Mouse (Mus musculus) stomach, embryonic 14.5 days (tissue): Measurements from ENCODE around the gene Epp13. TPM values are rescaled to one million over a fixed set of nuclear protein-coding genes. Genes with fewer than 3 reads are reported as not detected.
"Not testable (repeated sequence)": the region's sequence is repeated elsewhere in the genome, so short reads cannot be mapped to it uniquely, and the experiment has no call there.

Source experiments
- ATAC-seq: fragments of 200-750 bp; cut with Nextera tagmentation; 2 replicates; pipeline ENCODE4 v1.8.0; 2017; ENCODE audit warnings: low read depth, moderate TSS enrichment; ENCODE audit not compliant: insufficient number of reproducible peaks, insufficient read depth, low FRiP score
- H3K27ac ChIP-seq: fragments of 300-500 bp; sonication (generic); 2 replicates; pipeline ENCODE4 v1.5.1; 2014; ENCODE audit warnings: mild to moderate bottlenecking, low read length, moderate library complexity, mixed read lengths
- H3K27me3 ChIP-seq: fragments of 300-500 bp; sonication (generic); 2 replicates; pipeline ENCODE4 v1.6.1; 2014; ENCODE audit warnings: low read length, control low read depth, mixed read lengths; ENCODE audit not compliant: control insufficient read depth, insufficient read depth
- H3K36me3 ChIP-seq: fragments of 300-500 bp; sonication (generic); 2 replicates; pipeline ENCODE4 v1.6.1; 2014; ENCODE audit warnings: mild to moderate bottlenecking, control low read depth, low read length, moderate library complexity, mixed read lengths; ENCODE audit not compliant: control insufficient read depth, insufficient read depth
- H3K4me1 ChIP-seq: fragments of 300-500 bp; sonication (generic); 2 replicates; pipeline ENCODE4 v1.6.1; 2014; ENCODE audit warnings: low read length, control low read depth, mixed read lengths; ENCODE audit not compliant: control insufficient read depth, insufficient read depth
- H3K4me2 ChIP-seq: fragments of 300-500 bp; sonication (generic); replicated peaks from 2 replicates; pipeline ENCODE4 v1.6.1; 2014; ENCODE audit warnings: low read depth, low read length, control low read depth
- H3K4me3 ChIP-seq: fragments of 300-500 bp; sonication (generic); 2 replicates; pipeline ENCODE4 v1.5.1; 2014; ENCODE audit warnings: low read depth, low read length, control low read depth
- H3K9ac ChIP-seq: fragments of 300-500 bp; sonication (generic); replicated peaks from 2 replicates; pipeline ENCODE4 v1.6.1; 2014; ENCODE audit warnings: low read depth, mild to moderate bottlenecking, control low read depth, low read length, moderate library complexity, mixed read lengths
- H3K9me3 ChIP-seq: fragments of 300-500 bp; sonication (generic); 2 replicates; pipeline ENCODE4 v1.6.1; 2016; ENCODE audit warnings: low read depth, low read length, control low read depth; ENCODE audit not compliant: control insufficient read depth
- WGBS: fragments of 180-500 bp; shearing (Covaris S2); extraction: QIAGEN DNeasy Blood & Tissue Kit; methylation state at CpG from one replicate; pipeline ENCODE4 v1.1.7; 2014; 5-methylcytosine and 5-hydroxymethylcytosine counted together
- polyA plus RNA-seq: library from polyadenylated mRNA; unstranded; fragments of >200 nt; fragmentation: Nextera tagmentation; extraction: Ambion mirVana; gene quantifications from 2 replicates; pipeline ENCODE4 v1.2.1, GENCODE M21; 2014

Epp13 gene
- polyA plus RNA-seq, 1 experiment from 2014 or later, result not detected

DNA sequence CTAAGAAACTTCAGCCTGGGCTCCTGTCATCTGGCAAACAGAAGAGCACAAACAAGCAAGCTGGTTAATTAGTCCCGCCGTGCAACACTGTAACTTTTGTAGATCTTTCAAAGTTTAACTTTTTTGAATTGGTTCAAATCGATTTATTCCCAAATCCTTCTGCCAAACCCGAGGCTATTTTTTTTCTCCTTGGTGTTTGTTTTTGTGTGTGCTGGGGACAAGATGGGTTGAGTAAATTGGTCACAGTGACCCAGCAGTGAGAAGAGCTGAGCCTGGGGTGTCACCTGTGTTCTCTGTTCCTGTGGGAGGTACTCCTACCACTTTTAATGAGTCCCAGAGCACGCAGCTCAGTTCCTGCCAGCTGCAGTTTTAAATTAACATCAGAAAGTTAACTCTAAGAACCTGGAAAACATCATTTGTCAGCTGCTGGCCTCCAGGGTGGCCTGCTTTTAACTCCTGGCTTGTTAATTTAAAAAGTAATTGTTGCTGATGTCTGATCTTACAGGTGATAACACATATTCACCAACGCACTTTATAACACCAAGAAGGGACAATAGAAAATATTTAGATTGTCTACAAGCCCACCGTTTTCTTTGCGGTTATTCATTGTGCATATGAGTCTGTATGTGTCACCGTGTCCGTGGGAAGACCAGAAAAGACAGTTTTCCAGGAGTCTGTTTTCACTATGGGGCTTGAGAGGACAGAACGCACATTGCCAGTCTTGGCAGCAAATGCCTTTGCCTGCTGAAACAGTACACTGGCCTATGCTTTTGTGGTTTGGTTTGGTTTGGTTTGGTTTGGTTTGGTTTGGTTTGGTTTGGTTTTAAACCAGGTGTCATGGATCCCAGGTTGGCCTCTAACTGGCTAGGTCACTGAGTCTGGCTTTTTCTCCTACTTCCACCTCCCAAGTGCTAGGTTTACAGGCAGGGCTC lies 7.9 kb upstream of the Epp13 start:
- H3K4me1 ChIP-seq, result no peaks in the 10 kb centered on the region
- H3K9me3 ChIP-seq, result no peaks in the 10 kb centered on the region
- H3K27ac ChIP-seq, result no peak overlapping the region
- H3K4me3 ChIP-seq, result no peak overlapping the region
- 35% methylated on average over 11 of the region's 11 CpGs for WGBS
- no peaks in the 10 kb centered on the region for H3K27me3 ChIP-seq
- ATAC-seq, result no peak
- no peaks in the 10 kb centered on the region for H3K36me3 ChIP-seq
- no peak overlapping the region for H3K9ac ChIP-seq
- H3K4me2 ChIP-seq, result no peak overlapping the region

DNA sequence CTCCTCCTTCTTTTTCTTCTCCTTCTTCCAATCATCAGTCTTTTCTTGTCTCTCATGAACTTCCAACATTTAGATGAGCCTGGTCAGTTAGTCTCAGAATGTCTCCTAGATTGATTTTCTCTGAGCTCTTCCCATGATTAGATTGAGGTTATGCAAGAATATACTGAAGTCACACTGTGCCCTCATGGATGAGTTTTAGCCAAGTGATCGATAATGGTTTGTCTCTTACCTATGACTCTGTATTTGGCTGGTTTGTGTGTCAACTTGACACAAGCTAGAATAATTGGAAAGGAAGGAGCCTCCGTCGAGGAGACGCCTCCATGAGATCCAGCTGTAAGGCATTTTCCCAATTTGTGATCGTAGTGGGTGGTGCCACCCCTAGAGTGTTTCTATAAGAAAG lies 1.9 kb downstream of the Epp13 start:
- no peak for ATAC-seq
- no peak overlapping the region for H3K4me2 ChIP-seq
- 88% methylated on average over 5 of the region's 5 CpGs for WGBS
- H3K4me3 ChIP-seq, result no peak overlapping the region
- no peak overlapping the region for H3K27ac ChIP-seq
- no peak overlapping the region for H3K9ac ChIP-seq
- H3K9me3 ChIP-seq, result no peaks in the 10 kb centered on the region
- H3K36me3 ChIP-seq, result no peaks in the 10 kb centered on the region
- no peaks in the 10 kb centered on the region for H3K27me3 ChIP-seq
- H3K4me1 ChIP-seq, result no peaks in the 10 kb centered on the region

DNA sequence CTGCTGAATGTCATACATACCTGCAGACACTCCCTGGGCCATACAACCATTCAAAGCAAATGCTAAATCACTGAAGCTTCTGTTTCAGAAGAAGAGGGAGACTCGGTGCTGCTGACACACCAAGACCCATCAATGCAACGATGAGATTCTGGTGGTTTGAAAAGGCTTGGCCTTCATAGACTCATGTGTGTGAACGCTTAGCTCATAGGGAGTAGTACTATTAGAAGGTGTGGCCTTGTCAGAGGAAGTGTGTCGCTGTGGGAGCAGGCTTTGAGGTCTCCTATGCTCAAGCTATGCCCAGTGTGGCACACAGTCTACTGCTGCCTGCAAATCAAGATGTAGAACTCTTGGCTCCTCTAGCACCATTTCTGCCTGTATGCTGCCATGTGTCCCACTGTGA lies 4.9 kb downstream of the Epp13 start:
- no peaks in the 10 kb centered on the region for H3K36me3 ChIP-seq
- no peak overlapping the region for H3K9ac ChIP-seq

DNA sequence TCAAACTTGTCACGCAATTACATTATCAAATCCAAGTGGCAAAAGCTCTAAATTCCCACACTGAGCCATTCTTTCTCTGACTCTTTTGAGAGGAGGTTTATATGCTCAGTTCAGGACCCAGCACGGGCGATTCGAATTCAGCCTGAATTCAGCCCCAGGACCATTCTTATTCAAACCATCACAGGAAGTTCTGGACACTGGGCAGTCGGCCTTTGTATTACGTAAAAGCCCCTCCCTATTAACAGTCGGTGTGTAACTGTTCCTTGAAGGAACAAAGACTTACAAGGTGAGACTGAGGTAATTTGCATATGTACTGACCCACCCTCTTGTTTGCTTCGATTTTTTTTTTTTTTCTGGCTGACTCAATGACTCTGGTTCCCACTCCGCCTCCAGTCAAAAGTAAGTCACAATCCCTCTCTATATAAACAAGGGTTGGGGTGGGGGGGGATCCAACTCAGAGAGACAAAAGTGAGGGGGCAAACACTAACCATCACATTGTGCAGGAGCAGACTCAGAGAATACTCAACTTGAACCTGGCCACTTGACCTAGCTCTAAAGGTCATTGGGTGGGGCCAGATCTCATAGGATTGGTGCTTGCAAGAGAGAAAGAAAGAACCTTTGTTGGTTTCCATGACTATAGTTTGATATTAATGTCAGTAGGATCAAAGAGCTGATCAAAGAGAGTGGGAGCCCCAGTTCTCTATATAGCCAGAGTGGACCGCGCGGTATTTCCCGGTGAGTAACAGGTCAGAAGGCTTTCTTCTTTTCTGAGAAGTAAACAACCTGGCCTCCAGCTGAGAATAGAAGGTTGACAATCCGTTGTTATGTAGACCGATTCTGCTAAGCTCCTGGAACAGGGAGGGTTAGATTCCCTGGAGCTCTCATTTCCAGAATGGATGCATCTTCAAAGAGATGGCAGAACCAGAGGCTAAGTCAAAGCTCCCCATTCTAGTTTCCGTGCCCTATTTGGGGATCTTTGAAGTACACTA lies 6.0 kb downstream of the Epp13 start:
- H3K4me3 ChIP-seq, result no peak overlapping the region
- H3K4me1 ChIP-seq, result no peaks in the 10 kb centered on the region
- H3K36me3 ChIP-seq, result no peaks in the 10 kb centered on the region
- H3K27me3 ChIP-seq, result no peaks in the 10 kb centered on the region
- no peak for ATAC-seq
- H3K4me2 ChIP-seq, result no peak overlapping the region
- 46% methylated on average over 16 of the region's 16 CpGs for WGBS
- H3K9me3 ChIP-seq, result no peaks in the 10 kb centered on the region
- no peak overlapping the region for H3K27ac ChIP-seq
- no peak overlapping the region for H3K9ac ChIP-seq

More for the DNA sequence above, 4.9 kb downstream of the Epp13 start:
- Histone ChIP-seq H3K4me3 (no peak overlapping the region), H3K4me1 (no peaks in the 10 kb centered on the region), H3K4me2 (no peak overlapping the region), H3K27ac (no peak overlapping the region), H3K9me3 (no peaks in the 10 kb centered on the region), H3K27me3 (no peaks in the 10 kb centered on the region)
- WGBS, result 81% methylated on average over 4 of the region's 4 CpGs
- no peak for ATAC-seq

GRCm38 (mm10) chr7:6260004-6260403 lies 7.5 kb downstream of the Epp13 start:
- H3K27ac ChIP-seq, H3K36me3 ChIP-seq: not testable (repeated sequence)

GRCm38 (mm10) chr7:6262120-6262519 lies 9.6 kb downstream of the Epp13 start:
- Histone ChIP-seq H3K27me3 (no peaks in the 10 kb centered on the region), H3K9me3 (no peaks in the 10 kb centered on the region), H3K9ac (no peak overlapping the region), H3K4me2 (no peak overlapping the region), H3K27ac (no peak overlapping the region), H3K4me3 (no peak overlapping the region), H3K36me3 (no peaks in the 10 kb centered on the region), H3K4me1 (no peaks in the 10 kb centered on the region)
- ATAC-seq, result no peak
- WGBS, result 89% methylated on average over 3 of the region's 3 CpGs

More at GRCm38 (mm10) chr7:6260004-6260403, 7.5 kb downstream of the Epp13 start:
- H3K9ac ChIP-seq, H3K4me1 ChIP-seq, H3K4me2 ChIP-seq, H3K9me3 ChIP-seq, H3K4me3 ChIP-seq, ATAC-seq, H3K27me3 ChIP-seq: not testable (repeated sequence)
- WGBS, result 45% methylated on average over 2 of the region's 2 CpGs

GRCm38 (mm10) chr7:6262984-6263383 lies 10.5 kb downstream of the Epp13 start:
- Histone ChIP-seq H3K4me2 (no peak overlapping the region), H3K27me3 (no peaks in the 10 kb centered on the region), H3K4me3 (no peak overlapping the region), H3K36me3 (no peaks in the 10 kb centered on the region), H3K9me3 (no peaks in the 10 kb centered on the region), H3K4me1 (no peaks in the 10 kb centered on the region), H3K27ac (no peak overlapping the region), H3K9ac (no peak overlapping the region)
- ATAC-seq, result no peak
- whole genome bisulfite sequencing, result 74% methylated on average over 4 of the region's 4 CpGs

GRCm38 (mm10) chr7:6265695-6266094 lies 13.2 kb downstream of the Epp13 start:
- Histone ChIP-seq H3K27ac (no peak overlapping the region), H3K36me3 (no peaks in the 10 kb centered on the region), H3K9ac (no peak overlapping the region), H3K9me3 (no peaks in the 10 kb centered on the region), H3K4me3 (no peak overlapping the region), H3K27me3 (no peaks in the 10 kb centered on the region), H3K4me2 (no peak overlapping the region), H3K4me1 (no peaks in the 10 kb centered on the region)
- ATAC-seq, result no peak
- 67% methylated on average over 8 of the region's 8 CpGs for WGBS
